Mouse (Mus musculus): Measurements from ENCODE around the gene Mettl3. TPM values are rescaled to one million over a fixed set of nuclear protein-coding genes. Genes with fewer than 3 reads are reported as not detected.

The Mettl3 gene
- total RNA-seq, 2 experiments from 2014 or later = 33.4 to 36.4 TPM

- no peak for DNase-seq (ENCODE audit: low spot score in 2 of 2)
Observed at GRCm38 (mm10) chr14:52295558-52296264, 9.2 kb downstream of the Mettl3 start.

- no peak for DNase-seq (ENCODE audit: low spot score in 2 of 2)
Observed at GRCm38 (mm10) chr14:52284191-52284590, 20.7 kb downstream of the Mettl3 start.

DNA sequence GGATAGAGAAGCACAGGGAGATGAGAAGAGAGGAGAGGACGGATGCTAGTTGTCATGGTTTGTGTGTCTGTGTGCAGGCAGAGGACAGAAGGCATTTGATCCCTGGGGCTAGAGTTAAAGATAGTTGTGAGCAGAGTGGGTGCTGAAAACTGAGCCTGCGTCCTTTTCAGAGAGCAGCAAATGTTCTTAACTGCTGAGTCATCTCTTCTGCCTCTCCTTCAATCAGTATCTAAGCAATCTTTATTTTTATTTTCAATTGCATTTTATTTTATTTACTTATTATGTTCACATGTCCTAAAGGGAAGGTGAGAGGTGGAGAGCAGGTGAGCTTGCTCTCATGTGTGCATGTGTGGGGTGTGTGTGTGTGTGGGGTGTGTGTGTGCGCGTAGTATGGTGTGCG, 21.3 kb downstream of the Mettl3 start:
- no peak for DNase-seq (ENCODE audit: low spot score in 2 of 2)

- no peak for DNase-seq (ENCODE audit: low spot score in 2 of 2)
Observed at GRCm38 (mm10) chr14:52279747-52280120, 25.2 kb downstream of the Mettl3 start.

DNA sequence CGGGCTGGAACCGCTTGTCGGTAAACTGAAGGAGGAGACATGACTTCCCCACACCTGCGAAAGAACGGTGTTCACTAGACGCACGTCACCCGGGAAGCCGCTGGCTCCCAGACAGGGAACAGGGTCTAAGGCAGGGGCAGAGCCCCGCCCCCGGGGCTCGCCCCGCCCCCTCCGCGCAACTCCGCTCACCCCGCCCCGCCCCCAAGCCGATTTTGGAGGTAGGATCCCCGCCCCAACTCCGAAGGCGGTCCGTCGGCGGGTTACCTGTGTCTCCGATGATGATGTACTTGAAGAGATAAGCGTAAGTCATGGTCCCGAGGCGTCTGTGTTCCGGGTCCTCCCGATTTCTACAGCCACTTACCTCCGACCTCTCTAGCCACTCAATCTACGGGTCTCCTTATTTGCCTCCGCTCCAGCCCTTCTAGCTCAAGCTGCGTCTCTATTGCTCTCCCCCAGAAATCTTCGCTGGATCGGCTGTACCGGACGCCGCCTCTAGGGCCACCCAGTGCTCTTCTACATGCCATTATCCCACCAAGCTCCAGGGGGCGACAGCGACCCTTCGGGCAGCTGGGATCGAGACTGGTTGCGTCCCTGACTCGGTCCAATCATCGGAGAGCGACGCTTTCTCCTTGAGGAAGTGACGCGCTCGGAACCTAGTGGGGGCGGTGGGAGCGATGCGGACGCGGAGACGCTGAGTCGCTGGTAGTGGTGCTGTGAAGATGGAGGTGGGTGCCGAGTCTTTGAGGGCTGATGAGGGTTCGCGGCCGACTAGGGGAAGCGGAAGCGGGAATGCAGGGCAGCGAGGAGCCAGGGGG, 25.8 kb downstream of the Mettl3 start, which contains the start of the genes Tox4 and Rab2b:
Gene Tox4 (plus strand): TSS at position 215 of the 815 bp plus-strand sequence.
Gene Rab2b (minus strand): TSS at position 614 of the 815 bp plus-strand sequence.
- DNase-seq (ENCODE audit: low spot score in 2 of 2) = peak; percentile 100

GRCm38 (mm10) chr14:52277210-52277609, 27.7 kb downstream of the Mettl3 start:
- no peak for DNase-seq (ENCODE audit: low spot score in 2 of 2)

DNA sequence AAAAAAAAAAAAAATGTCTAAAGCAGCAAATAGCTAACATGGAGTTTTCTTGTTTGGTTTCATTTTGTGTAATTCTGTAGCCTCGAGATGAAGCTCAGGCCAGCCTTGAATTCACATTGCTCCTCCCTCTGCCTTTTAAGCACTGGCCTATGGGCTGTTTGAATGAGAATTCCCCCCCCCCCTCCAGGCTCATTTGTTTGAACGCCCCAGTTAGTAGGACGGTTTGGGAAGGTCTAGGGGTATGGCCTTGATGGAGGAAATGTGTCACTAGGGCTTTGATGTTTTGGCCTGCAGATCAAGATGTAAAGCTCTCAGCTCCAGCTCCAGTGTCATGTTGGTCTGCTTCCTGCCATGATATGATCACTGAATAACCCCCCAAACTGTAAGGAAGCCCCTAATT, 32.1 kb downstream of the Mettl3 start:
- DNase-seq (ENCODE audit: low spot score in 2 of 2) = no peak

DNA sequence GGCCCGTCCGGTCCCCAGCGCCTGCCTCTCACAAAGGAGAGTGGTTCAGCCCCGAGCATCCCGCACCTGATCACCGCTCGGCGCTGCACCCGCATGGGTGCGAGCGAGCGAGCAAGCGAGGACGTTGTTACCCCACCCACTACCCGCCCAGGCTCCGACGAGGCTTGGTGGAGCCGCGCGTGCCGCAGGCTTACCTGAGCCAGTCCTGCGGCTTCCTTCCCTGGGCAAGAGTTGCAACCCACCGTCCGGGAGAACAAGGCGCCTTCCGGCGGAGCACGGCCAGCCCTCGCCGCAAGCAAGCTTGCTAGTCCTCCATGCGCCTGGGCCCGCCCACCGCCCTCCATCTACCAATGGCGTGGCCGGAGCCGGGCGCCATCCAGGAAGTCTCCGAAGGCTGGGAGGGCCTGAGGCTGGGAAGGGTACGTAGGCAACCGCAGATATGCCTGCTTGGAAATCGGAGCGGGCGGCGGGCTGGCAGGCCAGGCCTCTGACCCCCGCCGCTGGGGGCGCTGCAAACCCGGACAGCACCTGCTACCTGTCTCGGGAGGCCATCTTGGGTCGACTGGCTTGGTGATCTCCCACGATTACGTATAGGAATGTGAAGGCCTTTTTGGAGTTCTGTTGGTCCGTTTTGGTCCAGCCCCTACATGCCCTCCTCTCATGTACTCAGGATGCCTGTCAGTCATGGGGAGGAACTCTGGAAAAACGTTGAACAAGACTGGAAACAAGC, 47.3 kb downstream of the Mettl3 start, which contains the start of gene Chd8:
Gene Chd8 (minus strand): TSS at position 297 of the 730 bp plus-strand sequence.
- peak; percentile 98 for DNase-seq (ENCODE audit: low spot score in 2 of 2)

- no peak for DNase-seq (ENCODE audit: low spot score in 2 of 2)
Observed at GRCm38 (mm10) chr14:52256311-52257175, 48.4 kb downstream of the Mettl3 start.

GRCm38 (mm10) chr14:52246129-52246528, 58.8 kb downstream of the Mettl3 start:
- no peak for DNase-seq (ENCODE audit: low spot score in 2 of 2)

Other genes with a start within 250 kb of the Mettl3 start
- 100 to 1,000 TPM; 213 to 245 TPM for gene Hnrnpc, start 201.1 kb downstream of the Mettl3 start, total RNA-seq (2021)
- 1 to 10 TPM; 2.4 TPM for gene Rpgrip1, start 194.4 kb downstream of the Mettl3 start, total RNA-seq (2021)
- gene Supt16, start 107.7 kb downstream of the Mettl3 start, total RNA-seq (2021) = 10 to 100 TPM; 48.3 TPM
- gene Chd8, start 47.3 kb downstream of the Mettl3 start, total RNA-seq (2021) = 100 to 1,000 TPM; 110 to 124 TPM
- gene Tox4, start 26.0 kb downstream of the Mettl3 start, total RNA-seq (2021) = 10 to 100 TPM; 56.1 to 63.3 TPM
- 10 to 100 TPM; 34.6 to 38.0 TPM for gene Rab2b, start 25.6 kb downstream of the Mettl3 start, total RNA-seq (2021)
- gene Sall2, start 23.6 kb upstream of the Mettl3 start, total RNA-seq (2021) = 10 to 100 TPM; 40.8 to 43.0 TPM
- gene Olfr1513, start 51.3 kb upstream of the Mettl3 start, total RNA-seq (2021) = not detected
- not detected for gene Olfr1512, start 74.0 kb upstream of the Mettl3 start, total RNA-seq (2021)
- not detected for gene Olfr1511, start 92.3 kb upstream of the Mettl3 start, total RNA-seq (2021)
- not detected for gene Olfr1510, start 109.2 kb upstream of the Mettl3 start, total RNA-seq (2021)
- gene Olfr1509, start 137.9 kb upstream of the Mettl3 start, total RNA-seq (2021) = not detected
- not detected for gene Olfr1508, start 162.4 kb upstream of the Mettl3 start, total RNA-seq (2021)
- gene Olfr1507, start 190.6 kb upstream of the Mettl3 start, total RNA-seq (2021) = under 1 TPM in 1 of 2 experiments, not detected in 1; 0.69 TPM